Mouse (Mus musculus): ENCODE data around the gene Slc4a2. TPM values are rescaled to one million over a fixed set of nuclear protein-coding genes. Genes with fewer than 3 reads are reported as not detected.

Slc4a2 gene
- polyA plus RNA-seq, 1 experiment: 96.4 TPM

DNA sequence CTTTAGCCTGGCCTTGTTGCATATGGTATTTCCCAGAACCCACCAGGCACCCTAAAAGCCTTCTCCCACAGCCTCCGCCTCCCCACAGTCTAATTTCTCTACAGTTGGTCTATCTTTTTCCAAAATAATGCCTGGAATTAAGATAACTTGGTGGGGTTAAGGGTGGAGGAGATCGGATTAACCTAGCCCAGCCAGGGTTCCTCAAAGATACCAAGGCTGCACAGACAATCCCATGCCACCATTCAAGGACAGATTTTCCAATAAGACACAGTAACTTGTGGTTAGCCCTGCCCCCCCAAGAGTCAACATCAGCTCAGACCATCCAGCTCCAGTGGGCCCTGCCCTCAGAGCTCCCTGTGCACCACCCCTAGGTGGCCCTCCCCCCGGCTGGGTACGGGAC is 43.1 kb upstream of the Slc4a2 start:
- Histone ChIP-seq H3ac (ENCODE audit: control insufficient read depth, insufficient read length) (no peak overlapping the region), H3K4me3 (no peak overlapping the region), H3K4me2 (ENCODE audit: low read depth) (no peak overlapping the region), H3K36me3 (ENCODE audit: control insufficient read depth, insufficient read depth) (no peaks in the 10 kb centered on the region), H3K79me2 (ENCODE audit: control insufficient read depth, insufficient read depth) (no peaks in the 10 kb centered on the region), H3K27me3 (ENCODE audit: control insufficient read depth, insufficient read depth, insufficient read length) (peaks cover 20% of the 10 kb centered on the region)
- TF ChIP-seq REST (IDR thresholded peaks at IDR 0.05; ENCODE audit: insufficient read depth, insufficient read length) (no peak), TCF3 (IDR thresholded peaks at IDR 0.05; ENCODE audit: insufficient read length, low read depth) (no peak), E2F4 (IDR thresholded peaks at IDR 0.05; ENCODE audit: insufficient read depth) (no peak), SRF (IDR thresholded peaks at IDR 0.05; ENCODE audit: control insufficient read depth, insufficient read length, low read depth) (no peak), CEBPB (IDR thresholded peaks at IDR 0.05; ENCODE audit: insufficient read depth, poor library complexity, severe bottlenecking) (no peak), TCF12 (IDR thresholded peaks at IDR 0.05; ENCODE audit: insufficient read depth, poor library complexity, severe bottlenecking) (no peak), USF1 (IDR thresholded peaks at IDR 0.05; ENCODE audit: low read depth) (no peak), MYOD1 (IDR thresholded peaks at IDR 0.05; ENCODE audit: control insufficient read depth in 1 of 3, insufficient read length in 2 of 3, low read depth in 2 of 3) (no peak), MYOG (IDR thresholded peaks at IDR 0.05; ENCODE audit: control insufficient read depth in 1 of 3, insufficient read depth in 1 of 3, insufficient read length in 2 of 3, low read depth in 2 of 3) (no peak), POLR2AphosphoS2 (IDR thresholded peaks at IDR 0.05; ENCODE audit: insufficient read length, low read depth) (no peak), MAX (IDR thresholded peaks at IDR 0.05; ENCODE audit: low read depth) (no peak), POLR2A (IDR thresholded peaks at IDR 0.05; ENCODE audit: insufficient read length, low read depth) (no peak)

DNA sequence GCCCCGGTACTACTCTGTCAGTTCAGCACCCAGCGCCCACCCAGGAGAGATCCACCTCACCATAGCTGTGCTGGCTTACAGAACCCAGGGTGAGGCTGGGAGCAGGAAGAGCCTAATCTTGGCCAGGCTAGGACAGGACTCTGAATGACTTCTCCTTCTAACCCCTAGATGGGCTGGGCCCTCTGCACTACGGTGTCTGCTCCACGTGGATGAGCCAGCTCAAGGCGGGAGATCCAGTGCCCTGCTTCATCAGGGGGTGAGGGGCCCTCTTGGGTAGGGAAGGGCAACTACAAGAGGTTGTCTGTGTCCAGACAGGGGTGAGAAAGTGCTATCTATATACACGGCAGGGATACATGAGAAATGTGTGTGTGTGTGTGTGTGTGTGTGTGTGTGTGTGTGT is 42.2 kb upstream of the Slc4a2 start:
- TF ChIP-seq MYOD1 (IDR thresholded peaks at IDR 0.05; ENCODE audit: control insufficient read depth in 1 of 3, insufficient read length in 2 of 3, low read depth in 2 of 3) (no peak), MYOG (IDR thresholded peaks at IDR 0.05; ENCODE audit: control insufficient read depth in 1 of 3, insufficient read depth in 1 of 3, insufficient read length in 2 of 3, low read depth in 2 of 3) (no peak), POLR2A (IDR thresholded peaks at IDR 0.05; ENCODE audit: insufficient read length, low read depth) (no peak), POLR2AphosphoS2 (IDR thresholded peaks at IDR 0.05; ENCODE audit: insufficient read length, low read depth) (no peak), MAX (IDR thresholded peaks at IDR 0.05; ENCODE audit: low read depth) (no peak), REST (IDR thresholded peaks at IDR 0.05; ENCODE audit: insufficient read depth, insufficient read length) (no peak), SRF (IDR thresholded peaks at IDR 0.05; ENCODE audit: control insufficient read depth, insufficient read length, low read depth) (no peak)
- Histone ChIP-seq H3K36me3 (ENCODE audit: control insufficient read depth, insufficient read depth) (no peaks in the 10 kb centered on the region), H3K27me3 (ENCODE audit: control insufficient read depth, insufficient read depth, insufficient read length) (peaks cover 20% of the 10 kb centered on the region), H3ac (ENCODE audit: control insufficient read depth, insufficient read length) (no peak overlapping the region), H3K79me2 (ENCODE audit: control insufficient read depth, insufficient read depth) (no peaks in the 10 kb centered on the region), H3K4me3 (no peak overlapping the region), H3K4me2 (ENCODE audit: low read depth) (no peak overlapping the region)

DNA sequence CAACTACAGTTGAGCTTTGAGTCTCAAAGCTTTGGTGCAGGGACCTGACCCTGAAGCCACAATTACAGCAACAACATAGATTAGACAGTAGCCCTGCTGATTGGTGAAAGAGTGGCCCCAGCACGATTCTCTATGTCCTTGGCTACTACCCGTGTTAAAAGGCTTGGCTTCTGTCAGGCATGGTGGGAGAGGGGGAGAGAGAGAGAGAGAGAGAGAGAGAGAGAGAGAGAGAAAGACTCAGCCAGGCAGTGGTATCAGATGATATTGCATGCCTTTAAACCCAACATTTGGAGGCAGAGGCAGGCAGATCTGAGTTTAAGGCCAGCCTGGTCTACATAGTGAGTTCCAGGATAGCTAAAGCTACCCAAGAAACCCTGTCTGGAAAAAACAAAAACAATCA is 41.6 kb upstream of the Slc4a2 start:
- Histone ChIP-seq H3K27me3 (ENCODE audit: control insufficient read depth, insufficient read depth, insufficient read length) (peaks cover 20% of the 10 kb centered on the region), H3K4me2 (ENCODE audit: low read depth) (no peak overlapping the region), H3K79me2 (ENCODE audit: control insufficient read depth, insufficient read depth) (no peaks in the 10 kb centered on the region), H3K36me3 (ENCODE audit: control insufficient read depth, insufficient read depth) (no peaks in the 10 kb centered on the region), H3K4me3 (no peak overlapping the region), H3ac (ENCODE audit: control insufficient read depth, insufficient read length) (no peak overlapping the region)
- no peak for TF ChIP-seq CEBPB (IDR thresholded peaks at IDR 0.05; ENCODE audit: insufficient read depth, poor library complexity, severe bottlenecking)
- TF ChIP-seq TCF3 (IDR thresholded peaks at IDR 0.05; ENCODE audit: insufficient read length, low read depth): no peak
- TF ChIP-seq USF1 (IDR thresholded peaks at IDR 0.05; ENCODE audit: low read depth): no peak
- TF ChIP-seq MAX (IDR thresholded peaks at IDR 0.05; ENCODE audit: low read depth): no peak
- no peak for TF ChIP-seq POLR2A (IDR thresholded peaks at IDR 0.05; ENCODE audit: insufficient read length, low read depth)
- TF ChIP-seq SRF (IDR thresholded peaks at IDR 0.05; ENCODE audit: control insufficient read depth, insufficient read length, low read depth): no peak
- TF ChIP-seq MYOG (IDR thresholded peaks at IDR 0.05; ENCODE audit: control insufficient read depth in 1 of 3, insufficient read depth in 1 of 3, insufficient read length in 2 of 3, low read depth in 2 of 3): no peak
- TF ChIP-seq POLR2AphosphoS2 (IDR thresholded peaks at IDR 0.05; ENCODE audit: insufficient read length, low read depth): no peak
- no peak for TF ChIP-seq E2F4 (IDR thresholded peaks at IDR 0.05; ENCODE audit: insufficient read depth)
- TF ChIP-seq MYOD1 (IDR thresholded peaks at IDR 0.05; ENCODE audit: control insufficient read depth in 1 of 3, insufficient read length in 2 of 3, low read depth in 2 of 3): no peak
- TF ChIP-seq REST (IDR thresholded peaks at IDR 0.05; ENCODE audit: insufficient read depth, insufficient read length): no peak
- no peak for TF ChIP-seq TCF12 (IDR thresholded peaks at IDR 0.05; ENCODE audit: insufficient read depth, poor library complexity, severe bottlenecking)

DNA sequence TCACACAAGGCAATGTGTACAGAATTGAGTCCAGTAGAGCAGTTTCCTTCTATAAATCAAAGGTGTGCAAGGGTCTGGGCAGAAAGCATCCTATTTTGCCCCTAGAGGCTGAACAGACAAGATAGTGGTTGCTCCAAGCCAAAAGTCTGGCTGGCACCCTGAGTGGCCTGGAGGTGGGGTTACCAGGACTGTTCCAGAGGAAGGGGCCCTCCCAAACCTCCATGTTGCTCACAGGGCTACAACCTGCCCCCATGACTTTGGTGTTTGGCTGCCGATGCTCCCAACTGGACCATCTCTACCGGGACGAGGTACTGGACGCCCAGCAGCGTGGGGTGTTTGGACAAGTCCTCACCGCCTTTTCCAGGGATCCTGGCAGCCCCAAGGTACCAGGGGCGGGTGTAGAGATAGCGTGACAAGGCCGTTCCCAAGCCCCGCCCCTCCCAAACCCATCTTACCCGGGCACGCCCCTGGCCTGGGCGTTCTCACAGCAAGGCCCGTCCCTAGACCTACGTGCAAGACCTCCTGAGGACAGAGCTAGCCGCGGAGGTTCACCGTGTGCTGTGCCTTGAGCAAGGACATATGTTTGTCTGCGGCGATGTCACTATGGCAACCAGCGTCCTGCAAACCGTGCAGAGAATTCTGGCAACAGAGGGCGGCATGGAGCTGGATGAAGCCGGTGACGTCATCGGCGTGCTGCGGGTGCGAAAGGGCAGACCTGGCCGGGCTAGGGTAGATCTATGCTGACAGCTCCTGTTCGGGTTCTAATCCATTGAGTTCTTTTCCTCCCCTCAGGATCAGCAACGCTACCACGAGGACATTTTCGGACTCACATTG is 40.4 kb upstream of the Slc4a2 start:
- Histone ChIP-seq H3K79me2 (ENCODE audit: control insufficient read depth, insufficient read depth) (no peaks in the 10 kb centered on the region), H3K4me2 (ENCODE audit: low read depth) (peak overlapping the region; percentile 98)
- TF ChIP-seq CEBPB (IDR thresholded peaks at IDR 0.05; ENCODE audit: insufficient read depth, poor library complexity, severe bottlenecking) (no peak), POLR2A (IDR thresholded peaks at IDR 0.05; ENCODE audit: insufficient read length, low read depth) (peak; percentile 63), SRF (IDR thresholded peaks at IDR 0.05; ENCODE audit: control insufficient read depth, insufficient read length, low read depth) (peak; percentile 24), TCF3 (IDR thresholded peaks at IDR 0.05; ENCODE audit: insufficient read length, low read depth) (no peak), MYOD1 (IDR thresholded peaks at IDR 0.05; ENCODE audit: control insufficient read depth in 1 of 3, insufficient read length in 2 of 3, low read depth in 2 of 3) (peak in 1 of 3 experiments; percentile 47), MAX (IDR thresholded peaks at IDR 0.05; ENCODE audit: low read depth) (no peak), POLR2AphosphoS2 (IDR thresholded peaks at IDR 0.05; ENCODE audit: insufficient read length, low read depth) (peak; percentile 60), E2F4 (IDR thresholded peaks at IDR 0.05; ENCODE audit: insufficient read depth) (no peak)

More for the DNA sequence above, 40.4 kb upstream of the Slc4a2 start:
- H3ac ChIP-seq (ENCODE audit: control insufficient read depth, insufficient read length): no peak overlapping the region
- peaks cover 9% of the 10 kb centered on the region for H3K27me3 ChIP-seq (ENCODE audit: control insufficient read depth, insufficient read depth, insufficient read length)
- H3K4me3 ChIP-seq: peak overlapping the region; percentile 30
- H3K36me3 ChIP-seq (ENCODE audit: control insufficient read depth, insufficient read depth): no peaks in the 10 kb centered on the region

All from myocyte (in vitro differentiated cells).